Mouse (Mus musculus): ENCODE results near the gene Hus1. TPM values are rescaled to one million over a fixed set of nuclear protein-coding genes. Genes with fewer than 3 reads are reported as not detected.

Hus1 gene
- polyA plus RNA-seq, 1 experiment from 2014 or later: 29.1 TPM

DNA sequence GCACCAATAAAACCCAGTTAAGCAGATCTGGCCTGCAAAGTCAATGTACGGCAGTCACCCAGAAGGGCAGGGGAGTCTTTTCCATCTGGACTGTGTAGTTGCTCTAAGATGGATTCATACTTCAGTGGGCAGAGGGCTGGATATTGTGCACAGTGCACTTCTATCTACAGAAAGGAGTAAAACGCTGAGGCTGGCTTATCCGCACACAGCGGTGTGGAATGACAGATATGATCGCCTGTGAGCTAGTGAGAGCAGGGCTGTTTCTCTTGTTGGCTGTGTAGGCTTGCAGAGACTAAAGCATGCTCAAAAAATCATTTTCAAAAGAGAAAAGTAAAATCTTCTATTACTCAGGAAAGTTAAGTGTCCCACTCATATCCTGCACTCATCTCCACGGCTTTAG, 38.9 kb downstream of the Hus1 start:
- Histone ChIP-seq H3K9me3 (ENCODE audit: control insufficient read depth, low read length) (no peaks in the 10 kb centered on the region), H3K4me3 (ENCODE audit: low read depth, low read length) (no peak overlapping the region), H3K4me2 (ENCODE audit: low read depth, low read length, severe bottlenecking) (no peak overlapping the region), H3K27me3 (ENCODE audit: control insufficient read depth, insufficient read depth, low read length) (no peaks in the 10 kb centered on the region), H3K36me3 (ENCODE audit: control insufficient read depth, insufficient read depth, low read length) (no peaks in the 10 kb centered on the region), H3K9ac (ENCODE audit: low read length) (no peak overlapping the region), H3K27ac (ENCODE audit: low read depth, low read length) (no peak overlapping the region), H3K4me1 (replicated peaks; ENCODE audit: control insufficient read depth, insufficient read depth, low read length) (no peaks in the 10 kb centered on the region)
- no peak for ATAC-seq (replicated peaks; ENCODE audit: low FRiP score)
- WGBS: 94% methylated on average over 6 of the region's 6 CpGs
- no peak for DNase-seq (ENCODE audit: low spot score)

DNA sequence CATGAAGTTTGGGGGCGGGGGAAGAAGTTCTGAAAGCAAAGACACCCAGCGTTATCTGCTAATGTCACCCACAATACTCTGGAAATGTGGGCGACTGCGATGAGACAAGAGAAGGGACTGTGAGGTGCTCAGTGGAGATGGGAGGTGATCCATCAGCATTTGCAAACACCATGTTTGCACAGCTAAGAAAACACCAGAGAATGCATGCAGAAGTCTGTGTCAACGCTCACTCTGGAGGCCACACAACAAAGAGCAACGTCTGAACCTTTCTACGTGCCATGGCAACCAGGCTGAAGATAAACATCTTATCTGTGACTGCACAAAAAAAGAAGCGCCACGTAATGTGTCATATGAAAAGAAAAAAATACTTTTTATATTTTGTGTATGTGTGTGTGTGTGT, 40.5 kb downstream of the Hus1 start:
- no peaks in the 10 kb centered on the region for H3K4me1 ChIP-seq (replicated peaks; ENCODE audit: control insufficient read depth, insufficient read depth, low read length)
- H3K27me3 ChIP-seq (ENCODE audit: control insufficient read depth, insufficient read depth, low read length): no peaks in the 10 kb centered on the region
- no peak overlapping the region for H3K4me3 ChIP-seq (ENCODE audit: low read depth, low read length)
- ATAC-seq (replicated peaks; ENCODE audit: low FRiP score) (no peak), DNase-seq (ENCODE audit: low spot score) (no peak)
- 84% methylated on average over 9 of the region's 9 CpGs for WGBS
- no peak overlapping the region for H3K9ac ChIP-seq (ENCODE audit: low read length)
- no peak overlapping the region for H3K4me2 ChIP-seq (ENCODE audit: low read depth, low read length, severe bottlenecking)
- no peaks in the 10 kb centered on the region for H3K9me3 ChIP-seq (ENCODE audit: control insufficient read depth, low read length)
- H3K27ac ChIP-seq (ENCODE audit: low read depth, low read length): no peak overlapping the region
- H3K36me3 ChIP-seq (ENCODE audit: control insufficient read depth, insufficient read depth, low read length): no peaks in the 10 kb centered on the region

DNA sequence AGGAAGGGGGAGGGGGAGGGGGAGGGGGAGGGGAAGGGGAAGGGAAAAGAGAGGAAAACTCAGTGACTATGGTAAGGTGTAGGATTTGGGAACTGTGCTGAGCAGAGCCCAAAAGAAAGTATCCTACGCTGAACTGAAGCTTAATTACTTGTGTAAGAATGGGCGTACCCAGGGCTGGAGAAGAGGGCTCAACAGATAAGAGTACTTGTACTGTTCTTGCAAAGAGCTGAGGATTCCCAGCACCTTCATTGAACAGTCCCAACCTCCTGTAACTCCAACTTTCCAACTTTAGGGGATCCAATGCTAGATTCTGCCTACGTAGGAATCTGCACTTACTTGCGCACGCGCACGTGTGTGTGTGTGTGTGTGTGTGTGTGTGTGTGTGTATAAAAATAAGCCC, 42.9 kb downstream of the Hus1 start:
- Histone ChIP-seq H3K27me3 (ENCODE audit: control insufficient read depth, insufficient read depth, low read length) (no peaks in the 10 kb centered on the region), H3K4me2 (ENCODE audit: low read depth, low read length, severe bottlenecking) (no peak overlapping the region), H3K9me3 (ENCODE audit: control insufficient read depth, low read length) (no peaks in the 10 kb centered on the region), H3K9ac (ENCODE audit: low read length) (no peak overlapping the region), H3K36me3 (ENCODE audit: control insufficient read depth, insufficient read depth, low read length) (no peaks in the 10 kb centered on the region), H3K4me1 (replicated peaks; ENCODE audit: control insufficient read depth, insufficient read depth, low read length) (no peaks in the 10 kb centered on the region), H3K4me3 (ENCODE audit: low read depth, low read length) (no peak overlapping the region), H3K27ac (ENCODE audit: low read depth, low read length) (no peak overlapping the region)
- no peak for ATAC-seq (replicated peaks; ENCODE audit: low FRiP score)
- DNase-seq (ENCODE audit: low spot score): no peak
- WGBS: 92% methylated on average over 7 of the region's 7 CpGs

DNA sequence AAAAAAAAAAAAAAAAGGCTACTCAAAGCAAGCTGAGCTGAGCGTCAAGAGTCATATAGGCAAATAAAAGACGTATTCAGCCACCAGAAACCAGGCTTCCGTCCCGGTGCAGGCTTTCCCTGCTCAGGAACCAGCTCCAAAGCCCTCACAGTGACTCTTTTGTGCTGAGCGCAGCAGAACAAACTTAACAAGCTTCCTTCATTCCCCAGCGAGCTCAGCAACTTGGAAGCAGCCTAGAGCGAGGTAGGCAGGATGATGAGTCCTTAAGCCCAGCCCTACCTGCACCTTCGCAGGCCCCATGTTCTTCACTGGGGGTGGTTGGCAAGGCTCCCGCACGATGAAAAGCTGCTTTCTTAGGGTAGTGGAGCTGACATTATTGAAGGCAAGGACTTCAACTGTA, 52.4 kb downstream of the Hus1 start:
- no peak overlapping the region for H3K4me2 ChIP-seq (ENCODE audit: low read depth, low read length, severe bottlenecking)
- no peaks in the 10 kb centered on the region for H3K9me3 ChIP-seq (ENCODE audit: control insufficient read depth, low read length)
- no peaks in the 10 kb centered on the region for H3K27me3 ChIP-seq (ENCODE audit: control insufficient read depth, insufficient read depth, low read length)
- H3K9ac ChIP-seq (ENCODE audit: low read length): no peak overlapping the region
- WGBS: 47% methylated on average over 10 of the region's 10 CpGs
- ATAC-seq (replicated peaks; ENCODE audit: low FRiP score) (no peak), DNase-seq (ENCODE audit: low spot score) (no peak)
- H3K4me3 ChIP-seq (ENCODE audit: low read depth, low read length): no peak overlapping the region
- no peaks in the 10 kb centered on the region for H3K36me3 ChIP-seq (ENCODE audit: control insufficient read depth, insufficient read depth, low read length)
- no peak overlapping the region for H3K27ac ChIP-seq (ENCODE audit: low read depth, low read length)
- H3K4me1 ChIP-seq (replicated peaks; ENCODE audit: control insufficient read depth, insufficient read depth, low read length): no peaks in the 10 kb centered on the region; the same call in 1 of the 2 replicates

DNA sequence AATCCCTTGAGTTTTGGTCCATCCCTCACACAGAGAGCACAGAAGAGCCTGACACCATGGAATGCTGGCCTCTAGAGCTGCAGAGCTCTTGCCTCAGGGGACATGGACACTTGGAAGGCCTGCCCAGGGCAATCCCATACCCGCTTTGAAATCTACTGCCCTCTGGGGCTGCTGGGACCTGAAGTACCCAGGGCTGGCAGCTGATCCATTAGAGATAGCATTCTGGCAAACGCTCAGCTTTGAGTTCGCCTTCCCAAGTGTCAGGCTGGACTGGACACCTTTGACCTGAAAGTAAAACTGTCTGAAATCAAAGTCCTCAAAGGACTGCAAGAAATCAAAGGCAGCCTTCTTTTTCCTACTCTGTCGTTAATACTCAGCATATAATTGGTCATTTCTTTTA, 52.9 kb downstream of the Hus1 start:
- H3K4me3 ChIP-seq (ENCODE audit: low read depth, low read length): no peak overlapping the region
- no peak overlapping the region for H3K27ac ChIP-seq (ENCODE audit: low read depth, low read length)
- H3K27me3 ChIP-seq (ENCODE audit: control insufficient read depth, insufficient read depth, low read length): no peaks in the 10 kb centered on the region
- H3K9me3 ChIP-seq (ENCODE audit: control insufficient read depth, low read length): no peaks in the 10 kb centered on the region
- H3K4me1 ChIP-seq (replicated peaks; ENCODE audit: control insufficient read depth, insufficient read depth, low read length): no peaks in the 10 kb centered on the region; the same call in 1 of the 2 replicates
- DNase-seq (ENCODE audit: low spot score) (no peak), ATAC-seq (replicated peaks; ENCODE audit: low FRiP score) (no peak)
- no peaks in the 10 kb centered on the region for H3K36me3 ChIP-seq (ENCODE audit: control insufficient read depth, insufficient read depth, low read length)
- WGBS: 71% methylated on average over 4 of the region's 4 CpGs
- no peak overlapping the region for H3K4me2 ChIP-seq (ENCODE audit: low read depth, low read length, severe bottlenecking)
- H3K9ac ChIP-seq (ENCODE audit: low read length): no peak overlapping the region

DNA sequence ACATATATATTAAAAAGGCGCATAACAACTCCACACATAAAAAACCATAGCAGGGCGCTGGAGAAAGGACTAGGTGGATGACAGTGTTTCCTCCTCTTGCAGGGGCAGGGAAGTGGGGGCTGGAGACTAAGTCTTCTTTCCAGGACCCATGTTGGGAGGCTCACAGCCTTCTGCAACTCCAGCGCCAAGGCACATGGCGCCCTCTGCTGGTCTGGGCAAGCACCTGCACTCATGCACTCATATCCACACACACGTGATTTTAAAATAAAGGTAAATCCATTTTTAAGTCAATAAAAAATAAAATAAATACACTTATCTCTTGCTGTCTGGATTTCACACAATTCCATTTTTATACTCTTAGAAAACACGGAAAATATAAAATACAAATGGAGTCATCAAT, 54.0 kb downstream of the Hus1 start:
- DNase-seq (ENCODE audit: low spot score) (no peak), ATAC-seq (replicated peaks; ENCODE audit: low FRiP score) (no peak)
- Histone ChIP-seq H3K4me2 (ENCODE audit: low read depth, low read length, severe bottlenecking) (no peak overlapping the region), H3K9me3 (ENCODE audit: control insufficient read depth, low read length) (no peaks in the 10 kb centered on the region), H3K36me3 (ENCODE audit: control insufficient read depth, insufficient read depth, low read length) (no peaks in the 10 kb centered on the region), H3K4me1 (replicated peaks; ENCODE audit: control insufficient read depth, insufficient read depth, low read length) (no peaks in the 10 kb centered on the region; the same call in 1 of the 2 replicates), H3K4me3 (ENCODE audit: low read depth, low read length) (no peak overlapping the region), H3K27ac (ENCODE audit: low read depth, low read length) (no peak overlapping the region), H3K27me3 (ENCODE audit: control insufficient read depth, insufficient read depth, low read length) (no peaks in the 10 kb centered on the region), H3K9ac (ENCODE audit: low read length) (no peak overlapping the region)
- 68% methylated on average over 6 of the region's 6 CpGs for WGBS

DNA sequence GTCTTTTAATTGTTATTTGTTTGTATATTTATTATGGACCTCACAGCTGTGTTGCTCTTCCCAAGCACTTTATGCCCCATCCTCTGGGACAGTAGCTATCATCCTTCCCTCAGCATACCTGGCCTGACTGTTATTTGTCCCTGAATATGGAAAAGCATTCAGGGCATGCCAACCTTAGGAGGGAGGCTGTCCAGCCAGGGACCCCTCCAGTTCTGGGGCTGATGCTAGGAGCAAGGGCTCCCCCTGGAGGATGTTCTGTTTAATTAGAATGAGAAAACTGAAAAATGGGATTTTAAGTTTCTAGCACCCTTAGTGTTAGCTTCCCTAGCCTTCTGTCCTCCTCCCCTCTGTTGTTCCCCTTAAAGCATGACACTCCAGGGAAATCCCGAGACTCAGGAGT, 55.3 kb downstream of the Hus1 start:
- Histone ChIP-seq H3K9me3 (ENCODE audit: control insufficient read depth, low read length) (no peaks in the 10 kb centered on the region), H3K4me3 (ENCODE audit: low read depth, low read length) (no peak overlapping the region), H3K9ac (ENCODE audit: low read length) (no peak overlapping the region), H3K36me3 (ENCODE audit: control insufficient read depth, insufficient read depth, low read length) (no peaks in the 10 kb centered on the region), H3K27ac (ENCODE audit: low read depth, low read length) (no peak overlapping the region), H3K27me3 (ENCODE audit: control insufficient read depth, insufficient read depth, low read length) (no peaks in the 10 kb centered on the region), H3K4me1 (replicated peaks; ENCODE audit: control insufficient read depth, insufficient read depth, low read length) (no peaks in the 10 kb centered on the region; the same call in 1 of the 2 replicates), H3K4me2 (ENCODE audit: low read depth, low read length, severe bottlenecking) (no peak overlapping the region)
- ATAC-seq (replicated peaks; ENCODE audit: low FRiP score) (peak; percentile 67), DNase-seq (ENCODE audit: low spot score) (peak; percentile 64)
- WGBS: 7% methylated on average over 1 of the region's 1 CpGs

DNA sequence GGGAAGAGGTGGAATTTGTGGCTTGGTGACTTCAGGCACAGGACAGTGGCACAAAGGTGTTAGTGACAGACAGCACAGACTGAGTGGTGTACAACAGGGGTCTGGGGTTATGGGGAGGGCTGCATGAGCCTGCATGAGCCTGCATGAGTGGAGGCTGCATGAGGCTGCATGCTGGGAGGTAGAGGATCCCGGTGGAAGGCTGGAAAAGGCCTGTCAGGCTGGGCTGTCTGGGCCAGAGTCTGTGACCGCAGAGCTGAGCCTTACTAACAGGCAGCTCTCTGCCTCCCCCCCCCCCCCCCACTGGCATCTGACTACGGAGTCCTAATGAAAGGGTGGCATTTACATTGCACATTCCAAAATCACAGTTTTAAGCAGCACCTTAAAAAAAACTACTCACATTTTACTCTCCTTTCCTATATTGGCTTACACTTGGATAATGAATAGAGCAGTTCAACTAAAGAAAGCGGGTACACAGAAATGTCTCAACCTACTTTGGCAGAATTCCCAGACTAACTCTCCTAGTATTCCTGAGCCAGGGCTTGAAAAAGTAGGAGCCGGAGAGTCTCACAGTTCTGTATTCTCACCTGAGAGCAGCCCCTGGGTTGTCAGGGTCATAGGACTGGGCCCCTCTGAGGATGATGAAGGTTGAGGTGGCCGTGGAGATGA, 61.1 kb downstream of the Hus1 start:
- H3K4me3 ChIP-seq (ENCODE audit: low read depth, low read length): no peak overlapping the region
- no peaks in the 10 kb centered on the region for H3K4me1 ChIP-seq (replicated peaks; ENCODE audit: control insufficient read depth, insufficient read depth, low read length)
- H3K27me3 ChIP-seq (ENCODE audit: control insufficient read depth, insufficient read depth, low read length): no peaks in the 10 kb centered on the region
- DNase-seq (ENCODE audit: low spot score): no peak
- no peaks in the 10 kb centered on the region for H3K36me3 ChIP-seq (ENCODE audit: control insufficient read depth, insufficient read depth, low read length)
- no peak overlapping the region for H3K4me2 ChIP-seq (ENCODE audit: low read depth, low read length, severe bottlenecking)
- H3K9me3 ChIP-seq (ENCODE audit: control insufficient read depth, low read length): no peaks in the 10 kb centered on the region
- ATAC-seq (replicated peaks; ENCODE audit: low FRiP score): 0 out of 2 replicates have a peak, but pooled peaks have one; percentile 24
- H3K9ac ChIP-seq (ENCODE audit: low read length): no peak overlapping the region
- no peak overlapping the region for H3K27ac ChIP-seq (ENCODE audit: low read depth, low read length)
- 83% methylated on average over 6 of the region's 6 CpGs for WGBS

DNA sequence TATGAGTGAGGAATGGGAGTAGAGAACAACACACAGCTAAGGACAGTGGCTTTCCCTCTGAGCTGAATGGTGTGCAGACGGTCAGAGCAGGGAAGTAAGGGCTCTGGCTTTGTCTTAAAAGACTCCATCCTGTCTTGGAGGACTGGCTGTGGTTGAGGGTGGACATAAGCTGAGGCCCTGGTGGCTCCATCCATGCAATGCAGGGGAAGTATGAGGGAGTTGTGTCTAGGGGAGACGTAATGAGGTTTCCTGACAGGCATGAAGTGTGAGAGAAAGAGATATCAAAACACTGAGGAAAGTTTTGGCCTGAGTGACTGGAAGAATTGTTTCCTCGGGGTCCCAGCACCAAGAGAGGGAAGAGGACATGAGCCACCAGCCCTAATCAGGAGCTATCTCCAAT, 62.1 kb downstream of the Hus1 start:
- ATAC-seq (replicated peaks; ENCODE audit: low FRiP score): no peak
- Histone ChIP-seq H3K4me3 (ENCODE audit: low read depth, low read length) (no peak overlapping the region), H3K9ac (ENCODE audit: low read length) (no peak overlapping the region), H3K4me2 (ENCODE audit: low read depth, low read length, severe bottlenecking) (no peak overlapping the region), H3K27ac (ENCODE audit: low read depth, low read length) (no peak overlapping the region), H3K27me3 (ENCODE audit: control insufficient read depth, insufficient read depth, low read length) (no peaks in the 10 kb centered on the region), H3K9me3 (ENCODE audit: control insufficient read depth, low read length) (no peaks in the 10 kb centered on the region), H3K4me1 (replicated peaks; ENCODE audit: control insufficient read depth, insufficient read depth, low read length) (no peaks in the 10 kb centered on the region), H3K36me3 (ENCODE audit: control insufficient read depth, insufficient read depth, low read length) (no peaks in the 10 kb centered on the region)
- WGBS: 75% methylated on average over 3 of the region's 3 CpGs
- no peak for DNase-seq (ENCODE audit: low spot score)

Data from forebrain, embryonic 11.5 days (tissue).